Mouse (Mus musculus) kidney, adult 2 months (tissue): ENCODE measurements around the gene Ankrd36.

Experiments used
- CTCF ChIP-seq: fragments of 200-500 bp; conservative IDR thresholded peaks from 2 replicates; pipeline ENCODE4 v1.5.1; 2011; ENCODE audit warnings: low read depth, mild to moderate bottlenecking, control low read depth, low read length, moderate library complexity, mixed read lengths; ENCODE audit not compliant: insufficient read depth, insufficient read length
- POLR2A ChIP-seq: fragments of 200-500 bp; IDR thresholded peaks from one replicate; pipeline ENCODE4 v1.6.1; 2011; ENCODE audit warnings: low read depth, low read length, control low read depth

DNA sequence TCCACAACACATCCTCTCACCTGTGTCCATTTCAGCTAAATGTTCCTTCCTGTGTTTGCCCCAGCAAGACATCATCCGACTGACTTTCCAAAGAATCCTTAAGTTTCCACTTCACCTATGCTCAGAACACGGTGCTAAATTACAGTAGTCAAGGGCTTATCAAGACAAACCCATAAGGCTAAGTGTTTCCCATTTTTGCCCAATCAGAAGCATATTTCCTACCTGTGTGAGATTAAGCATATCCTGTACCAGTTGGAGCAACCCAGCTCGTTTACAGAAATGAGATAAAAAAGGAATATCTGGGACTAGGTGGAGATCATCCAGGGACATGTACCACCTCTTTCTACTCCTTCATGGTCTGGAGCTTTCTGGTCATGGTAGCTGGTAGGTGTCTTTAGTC is 22.8 kb upstream of the Ankrd36 start:
- TF ChIP-seq POLR2A = no peak
- no peak for TF ChIP-seq CTCF
